Mouse (Mus musculus) kidney, postnatal 14 days (tissue): Measurements from ENCODE around the gene Fmnl3.

Experiments
- DNase-seq: peaks from one replicate; pipeline ENCODE4 v3.0.0; 2022; ENCODE audit warnings: mixed read lengths

The Fmnl3 gene

GRCm38 (mm10) chr15:99370259-99370691 lies at the start of gene Fmnl3:
Gene Fmnl3 (minus strand): TSS chr15:99370482.
- DNase-seq = peak; percentile 98

DNA sequence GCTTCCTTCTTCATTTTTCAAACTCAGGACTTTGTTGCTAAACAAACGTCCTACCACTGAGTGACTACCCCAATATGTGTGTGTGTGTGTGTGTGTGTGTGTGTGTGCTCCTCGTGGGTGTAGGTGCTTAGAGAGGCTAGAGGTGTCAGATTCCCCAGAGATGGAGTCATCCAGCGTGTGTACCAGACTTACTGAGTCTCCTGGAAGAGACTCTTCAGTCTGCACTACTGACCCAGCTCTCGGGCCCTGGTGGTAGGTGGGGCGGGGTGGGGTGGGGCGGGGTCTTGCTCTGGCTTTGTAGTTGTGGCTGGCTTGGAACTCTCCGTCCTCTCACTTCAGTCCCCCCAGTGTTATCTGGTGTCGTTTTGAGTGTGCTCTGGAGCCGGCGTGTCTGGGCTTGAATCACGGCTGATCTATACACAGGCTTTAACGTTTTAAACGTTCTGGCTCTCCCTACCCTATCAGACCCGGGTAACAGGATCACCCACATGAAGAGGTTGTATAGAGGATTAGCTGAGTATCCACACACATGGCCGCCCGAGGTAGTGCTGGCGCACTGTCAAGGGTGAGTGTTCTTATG lies 47.5 kb upstream of the Fmnl3 start:
- no peak for DNase-seq

DNA sequence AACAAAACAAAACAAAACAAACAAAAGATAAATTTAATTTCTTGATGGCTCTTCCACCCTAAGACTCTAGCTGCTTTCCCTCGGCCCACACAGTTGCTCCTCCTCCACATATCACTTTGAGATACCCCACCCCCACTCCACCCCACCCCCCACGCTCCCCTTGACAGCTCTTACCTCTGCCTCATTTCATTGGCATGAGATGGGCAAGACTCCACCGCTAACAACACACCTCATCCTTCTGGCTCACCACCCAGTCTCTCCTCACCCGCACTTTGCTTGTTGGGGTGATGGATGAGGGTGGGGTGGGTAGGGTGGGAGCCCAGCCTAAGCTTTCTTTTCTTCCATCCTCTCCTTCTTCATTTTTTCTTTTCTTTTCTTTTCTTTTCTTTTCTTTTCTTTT lies 46.7 kb upstream of the Fmnl3 start:
- no peak for DNase-seq

GRCm38 (mm10) chr15:99416348-99416882 lies 46.1 kb upstream of the Fmnl3 start:
- DNase-seq = peak; percentile 89

DNA sequence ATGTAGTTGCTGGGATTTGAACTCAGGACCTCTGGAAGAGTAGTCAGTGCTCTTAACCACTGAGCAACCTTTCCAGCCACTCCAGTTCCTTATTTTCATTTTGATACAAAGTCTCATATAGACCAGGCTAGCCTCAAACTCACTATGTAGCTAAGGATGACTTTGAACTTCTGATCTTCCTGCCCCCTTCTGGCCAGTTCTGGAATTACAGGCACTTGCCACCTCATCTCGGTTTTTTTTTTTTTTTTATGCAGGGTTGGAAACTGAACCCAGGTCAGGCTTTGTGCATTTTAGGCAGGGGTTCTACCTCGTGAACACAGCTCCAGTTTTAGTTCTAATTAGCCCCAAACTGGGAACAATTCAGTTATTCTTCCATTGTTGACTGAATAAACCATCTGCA lies 45.5 kb upstream of the Fmnl3 start:
- peak; percentile 66 for DNase-seq

DNA sequence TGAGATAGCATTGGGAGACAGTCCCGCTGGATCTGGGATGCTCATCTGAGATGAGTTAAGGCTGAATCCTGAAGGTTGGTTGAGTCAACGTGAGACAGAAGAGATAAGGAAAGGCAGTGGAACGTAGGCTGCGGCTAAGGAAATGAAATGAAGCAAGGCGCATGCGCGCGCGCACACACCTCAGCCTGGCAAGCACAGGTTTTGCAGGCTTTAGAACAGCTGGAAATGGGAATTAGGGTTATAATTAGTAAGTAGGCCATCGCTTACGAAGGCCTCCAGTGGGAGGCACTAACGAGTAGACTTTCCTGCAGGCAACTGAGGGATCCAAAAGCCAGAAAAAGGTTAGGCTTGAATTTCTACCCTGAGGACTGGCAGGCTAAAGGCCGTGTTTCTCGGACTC lies 41.5 kb upstream of the Fmnl3 start:
- no peak for DNase-seq

GRCm38 (mm10) chr15:99408845-99409244 lies 38.6 kb upstream of the Fmnl3 start:
- DNase-seq = no peak

- DNase-seq = no peak
Observed at GRCm38 (mm10) chr15:99406986-99407570, 36.8 kb upstream of the Fmnl3 start.

DNA sequence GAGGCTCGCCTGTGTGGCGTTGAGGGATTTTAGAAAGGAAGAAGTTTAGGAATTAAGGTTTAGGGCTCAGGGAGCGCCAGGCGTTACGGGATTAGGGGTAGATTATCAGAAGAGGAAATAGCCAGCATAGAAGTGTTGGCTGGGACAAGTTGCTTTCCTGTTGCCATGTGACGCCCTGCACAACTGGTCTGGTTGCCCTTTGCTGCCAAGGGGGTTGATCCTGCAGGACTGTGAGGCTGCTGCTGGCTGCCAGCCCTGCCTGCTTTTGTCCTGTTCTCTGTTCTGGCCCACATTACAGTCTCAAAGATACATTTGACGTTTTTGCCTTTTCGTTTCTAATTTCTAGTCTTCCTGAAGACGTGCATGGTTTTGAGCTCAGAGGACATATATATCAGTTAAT lies 34.9 kb upstream of the Fmnl3 start:
- peak; percentile 44 for DNase-seq

DNA sequence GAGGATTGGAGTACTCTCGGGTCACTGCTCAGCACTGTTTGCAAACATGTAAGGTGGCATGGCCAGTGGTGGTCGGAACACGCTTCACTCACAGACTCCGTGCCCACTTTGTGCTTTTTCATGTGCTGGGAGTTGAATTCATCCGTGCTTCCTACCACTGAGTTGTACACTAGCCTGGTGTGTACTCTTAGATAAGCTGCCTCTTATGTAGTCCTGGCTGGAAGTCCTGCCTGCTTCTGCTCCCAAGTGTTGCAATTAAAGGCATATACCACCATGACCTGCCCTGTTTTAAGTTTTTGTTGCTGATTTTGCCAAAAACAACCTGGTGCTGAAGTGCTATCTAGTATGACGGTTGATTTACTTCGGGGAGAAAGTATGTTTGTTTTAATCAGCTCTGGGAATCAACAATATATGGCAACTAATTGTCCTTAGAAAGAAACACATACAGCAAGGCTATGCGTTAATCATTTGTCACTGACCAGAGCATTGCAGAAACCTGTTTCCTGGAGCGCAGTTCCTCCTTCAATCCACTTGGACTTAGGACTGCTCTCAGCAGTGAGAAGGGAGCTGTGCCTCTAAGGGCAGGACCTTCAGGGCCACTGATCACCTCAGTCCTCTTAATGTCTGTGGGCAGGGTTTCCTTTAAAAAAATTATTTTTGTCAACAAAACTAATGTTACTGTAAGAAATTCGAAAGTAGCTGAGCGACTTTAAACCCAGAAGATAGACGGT lies 33.0 kb upstream of the Fmnl3 start:
- DNase-seq = peak; percentile 62

DNA sequence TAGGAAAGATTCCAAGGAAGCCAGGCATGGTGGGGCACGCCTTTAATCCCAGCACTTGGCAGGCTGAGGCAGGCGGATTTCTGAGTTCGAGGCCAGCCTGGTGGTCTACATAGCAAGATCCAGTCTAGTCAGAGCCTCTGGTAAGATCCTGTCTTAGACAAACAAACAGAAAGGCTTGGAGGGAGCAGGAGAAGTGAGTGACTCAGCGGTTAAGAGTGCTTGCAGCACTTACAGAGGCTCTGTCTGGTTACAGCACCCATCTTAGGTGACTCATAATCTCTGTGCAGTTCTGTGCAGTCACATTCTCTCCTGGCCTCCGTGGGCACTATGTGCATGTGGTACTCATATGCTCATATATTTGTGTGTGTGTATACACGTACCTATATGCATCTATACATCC lies 30.3 kb upstream of the Fmnl3 start:
- DNase-seq = no peak

DNA sequence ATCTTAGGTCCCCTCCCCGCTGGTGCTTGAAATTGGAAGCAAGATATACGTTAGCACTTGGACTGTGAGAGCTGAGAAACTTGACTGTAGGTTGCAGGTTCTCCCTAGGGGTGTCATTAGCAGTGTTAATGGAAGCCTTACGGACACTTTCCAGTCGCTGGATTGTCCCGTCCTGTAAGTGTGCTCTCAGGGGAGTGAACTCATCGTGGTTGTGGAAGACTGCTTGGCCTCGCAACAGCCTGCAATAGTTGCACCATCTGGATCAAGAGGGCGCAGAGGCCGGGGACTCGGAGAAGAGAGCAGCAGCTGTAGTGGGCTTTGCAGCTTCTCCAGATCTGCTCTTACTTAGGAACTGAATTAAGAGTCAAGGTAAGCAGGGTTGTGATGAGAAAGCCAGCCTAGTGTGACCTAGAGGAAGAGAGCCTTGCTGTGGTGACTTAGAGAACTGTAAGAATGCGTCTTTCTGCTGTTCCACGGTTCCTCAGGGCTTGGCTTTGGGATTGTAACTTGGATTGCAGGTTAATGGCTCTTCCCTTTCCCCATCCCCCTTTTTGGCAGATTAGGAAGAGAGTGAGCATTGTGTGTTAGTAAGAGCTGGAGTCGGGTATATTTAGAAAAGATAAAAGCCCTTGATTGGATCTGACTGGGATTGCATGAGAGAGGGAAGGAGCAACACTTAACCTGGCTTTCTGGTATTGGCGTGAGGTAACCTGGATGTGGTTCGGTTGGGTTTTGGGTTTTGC lies 29.4 kb upstream of the Fmnl3 start:
- no peak for DNase-seq

DNA sequence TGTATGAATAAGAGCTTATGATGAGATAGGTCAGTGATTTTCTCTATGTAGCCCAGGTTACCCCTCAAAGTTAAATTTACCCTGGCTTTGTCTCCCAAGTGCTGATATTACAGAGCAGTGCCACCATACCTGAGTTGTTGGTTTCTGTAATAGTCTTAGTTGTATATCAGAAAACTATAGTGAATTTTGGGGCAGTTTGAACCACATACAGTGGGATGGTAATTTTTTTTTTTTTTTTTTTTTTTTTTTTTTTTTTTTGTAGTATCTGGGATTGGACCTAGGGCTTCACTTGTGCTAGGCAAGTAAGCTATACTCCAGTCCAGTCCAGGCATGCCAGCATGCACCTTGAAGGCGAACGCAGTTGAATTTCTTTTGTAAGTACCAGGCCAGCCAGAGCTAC lies 27.3 kb upstream of the Fmnl3 start:
- no peak for DNase-seq

- DNase-seq = no peak
Observed at GRCm38 (mm10) chr15:99396875-99397274, 26.6 kb upstream of the Fmnl3 start.

- no peak for DNase-seq
Observed at GRCm38 (mm10) chr15:99396462-99396861, 26.2 kb upstream of the Fmnl3 start.

GRCm38 (mm10) chr15:99393386-99394252 lies 23.3 kb upstream of the Fmnl3 start:
- DNase-seq = peak; percentile 88

- DNase-seq = peak; percentile 100
Observed at GRCm38 (mm10) chr15:99392486-99393385, 22.5 kb upstream of the Fmnl3 start, which contains the start of gene Tmbim6. Gene Tmbim6 (plus strand): TSS chr15:99392882.

GRCm38 (mm10) chr15:99391975-99392374 lies 21.7 kb upstream of the Fmnl3 start:
- DNase-seq = peak; percentile 71

- no peak for DNase-seq
Observed at GRCm38 (mm10) chr15:99390472-99391401, 20.5 kb upstream of the Fmnl3 start.

DNA sequence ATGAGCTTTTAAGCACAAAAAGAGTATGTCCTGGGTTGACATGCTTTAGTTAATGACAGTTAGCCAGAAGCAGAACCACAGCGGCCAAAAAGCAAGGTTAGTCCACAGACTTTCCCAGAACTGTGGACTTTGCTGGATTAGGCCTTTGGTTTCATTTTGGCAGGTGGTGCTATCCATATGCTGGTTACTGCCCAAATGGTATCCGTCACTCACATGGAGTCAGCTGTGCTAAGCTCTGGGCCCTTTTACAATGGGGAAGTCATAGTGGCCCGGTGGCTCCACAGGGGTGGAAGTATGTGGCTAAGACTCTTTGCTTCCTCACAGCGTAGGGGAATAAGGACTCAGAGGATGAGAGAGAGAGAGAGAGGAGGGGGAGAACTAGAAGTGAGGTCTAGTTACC lies 17.7 kb upstream of the Fmnl3 start:
- DNase-seq = no peak
